Mouse (Mus musculus): ENCODE data around the gene 1700125H20Rik.

GRCm38 (mm10) chr11:85213215-85213614, 43.0 kb downstream of the 1700125H20Rik start:
- no peak for TF ChIP-seq POLR2A (IDR thresholded peaks at IDR 0.05; ENCODE audit: extremely low read depth, insufficient read depth, low read length)
- no peak for TF ChIP-seq CTCF (IDR thresholded peaks at IDR 0.05; ENCODE audit: low read depth, low read length)
